Mouse (Mus musculus) neural tube, embryonic 12.5 days (tissue): ENCODE results near the gene Mad2l1bp. TPM values are rescaled to one million over a fixed set of nuclear protein-coding genes. Genes with fewer than 3 reads are reported as not detected.

Experiments used
- ATAC-seq: fragments of 200-750 bp; cut with Nextera tagmentation; 2 replicates; pipeline ENCODE4 v1.8.0; 2017; ENCODE audit warnings: low read depth, mild to moderate bottlenecking, moderate TSS enrichment, moderate library complexity; ENCODE audit not compliant: low FRiP score
- H3K27ac ChIP-seq: fragments of 300-500 bp; sonication (generic); 2 replicates; pipeline ENCODE4 v1.5.1; 2016
- H3K27me3 ChIP-seq: fragments of 300-500 bp; sonication (generic); replicated peaks from 2 replicates; pipeline ENCODE4 v1.6.1; 2016; ENCODE audit warnings: mild to moderate bottlenecking
- H3K36me3 ChIP-seq: fragments of 300-500 bp; sonication (generic); 2 replicates; pipeline ENCODE4 v1.6.1; 2016; ENCODE audit warnings: mild to moderate bottlenecking
- H3K4me1 ChIP-seq: fragments of 300-500 bp; sonication (generic); 2 replicates; pipeline ENCODE4 v1.6.1; 2016
- H3K4me2 ChIP-seq: fragments of 300-500 bp; sonication (generic); replicated peaks from 2 replicates; pipeline ENCODE4 v1.6.1; 2016; ENCODE audit warnings: mild to moderate bottlenecking
- H3K4me3 ChIP-seq: fragments of 300-500 bp; sonication (generic); 2 replicates; pipeline ENCODE4 v1.5.1; 2016
- H3K9ac ChIP-seq: fragments of 300-500 bp; sonication (generic); 2 replicates; pipeline ENCODE4 v1.6.1; 2016; ENCODE audit warnings: mild to moderate bottlenecking
- H3K9me3 ChIP-seq: fragments of 300-500 bp; sonication (generic); 2 replicates; pipeline ENCODE4 v1.6.1; 2016; ENCODE audit warnings: mild to moderate bottlenecking
- WGBS: fragments of 180-500 bp; shearing (Covaris S2); methylation state at CpG from one replicate; pipeline ENCODE4 v1.1.7; 2016; 5-methylcytosine and 5-hydroxymethylcytosine counted together
- polyA plus RNA-seq: library from polyadenylated mRNA; unstranded; fragments of >200 nt; fragmentation: Nextera tagmentation; extraction: Ambion mirVana; gene quantifications from 2 replicates; pipeline ENCODE4 v1.2.1, GENCODE M21; 2016

Mad2l1bp gene
- polyA plus RNA-seq, 1 experiment from 2014 or later, result 33.6 TPM

GRCm38 (mm10) chr17:46164791-46165190 is 11.4 kb upstream of the Mad2l1bp start:
- peaks cover 61% of the 10 kb centered on the region for H3K36me3 ChIP-seq
- no peak overlapping the region for H3K4me2 ChIP-seq
- WGBS, result 93% methylated on average over 10 of the region's 10 CpGs
- ATAC-seq, result no peak
- no peak overlapping the region for H3K27ac ChIP-seq
- no peak overlapping the region for H3K4me3 ChIP-seq
- H3K9me3 ChIP-seq, result no peaks in the 10 kb centered on the region
- H3K4me1 ChIP-seq, result peaks cover 23% of the 10 kb centered on the region
- no peaks in the 10 kb centered on the region for H3K27me3 ChIP-seq
- no peak overlapping the region for H3K9ac ChIP-seq

- H3K27ac ChIP-seq, result no peak overlapping the region
- peaks cover 56% of the 10 kb centered on the region for H3K36me3 ChIP-seq
- no peak for ATAC-seq
- H3K9ac ChIP-seq, result no peak overlapping the region
- no peaks in the 10 kb centered on the region for H3K9me3 ChIP-seq
- no peak overlapping the region for H3K4me3 ChIP-seq
- 95% methylated on average over 8 of the region's 8 CpGs for WGBS
- no peak overlapping the region for H3K4me2 ChIP-seq
- H3K27me3 ChIP-seq, result no peaks in the 10 kb centered on the region
- H3K4me1 ChIP-seq, result peaks cover 26% of the 10 kb centered on the region
These were observed 10.9 kb upstream of the Mad2l1bp start for GRCm38 (mm10) chr17:46164301-46164700.

GRCm38 (mm10) chr17:46162951-46163421 is 9.6 kb upstream of the Mad2l1bp start:
- WGBS, result 89% methylated on average over 9 of the region's 9 CpGs
- no peak overlapping the region for H3K27ac ChIP-seq
- peaks cover 43% of the 10 kb centered on the region for H3K36me3 ChIP-seq
- no peaks in the 10 kb centered on the region for H3K27me3 ChIP-seq
- H3K4me2 ChIP-seq, result peak overlapping the region; percentile 74; the same call in 1 of the 2 replicates
- no peak for ATAC-seq
- peaks cover 26% of the 10 kb centered on the region for H3K4me1 ChIP-seq
- no peak overlapping the region for H3K4me3 ChIP-seq
- H3K9ac ChIP-seq, result no peak overlapping the region
- H3K9me3 ChIP-seq, result no peaks in the 10 kb centered on the region

- Histone ChIP-seq H3K4me3 (no peak overlapping the region), H3K9ac (no peak overlapping the region), H3K4me2 (peak overlapping the region; percentile 74; the same call in 1 of the 2 replicates), H3K9me3 (no peaks in the 10 kb centered on the region), H3K4me1 (peaks cover 26% of the 10 kb centered on the region), H3K27me3 (no peaks in the 10 kb centered on the region), H3K27ac (no peak overlapping the region), H3K36me3 (peaks cover 39% of the 10 kb centered on the region)
- WGBS, result 92% methylated on average over 7 of the region's 7 CpGs
- ATAC-seq, result no peak
These were observed 9.2 kb upstream of the Mad2l1bp start for GRCm38 (mm10) chr17:46162551-46162950.

- peak overlapping the region; percentile 81 for H3K9ac ChIP-seq
- peaks cover 26% of the 10 kb centered on the region for H3K4me1 ChIP-seq
- no peak for ATAC-seq
- peak overlapping the region; percentile 74 for H3K4me2 ChIP-seq
- 52% methylated on average over 9 of the region's 9 CpGs for WGBS
- H3K4me3 ChIP-seq, result peak overlapping the region; percentile 82
- peaks cover 30% of the 10 kb centered on the region for H3K36me3 ChIP-seq
- H3K27me3 ChIP-seq, result no peaks in the 10 kb centered on the region
- H3K27ac ChIP-seq, result no peak overlapping the region
- no peaks in the 10 kb centered on the region for H3K9me3 ChIP-seq
These were observed 8.4 kb upstream of the Mad2l1bp start for GRCm38 (mm10) chr17:46161710-46162109.

- Histone ChIP-seq H3K9me3 (no peaks in the 10 kb centered on the region), H3K9ac (peak overlapping the region; percentile 81), H3K4me1 (peaks cover 26% of the 10 kb centered on the region), H3K36me3 (peaks cover 25% of the 10 kb centered on the region), H3K27ac (peak overlapping the region; percentile 34; the same call in 1 of the 2 replicates), H3K27me3 (no peaks in the 10 kb centered on the region), H3K4me2 (peak overlapping the region; percentile 74), H3K4me3 (peak overlapping the region; percentile 82)
- under 1% methylated on average over 19 of the region's 19 CpGs for WGBS
- ATAC-seq, result peak; percentile 34
These were observed 7.8 kb upstream of the Mad2l1bp start for GRCm38 (mm10) chr17:46161179-46161578.

- peak within 1 kb of the TSS; percentile 82 for H3K4me3 ChIP-seq
- H3K27me3 ChIP-seq, result no peaks in the 10 kb centered on the region
- peaks cover 20% of the 10 kb centered on the region for H3K36me3 ChIP-seq
- peak within 1 kb of the TSS; percentile 74 for H3K4me2 ChIP-seq
- under 1% methylated on average over 23 of the region's 23 CpGs for WGBS
- peak; percentile 98 for ATAC-seq
- peaks cover 26% of the 10 kb centered on the region for H3K4me1 ChIP-seq
- H3K9me3 ChIP-seq, result no peaks in the 10 kb centered on the region
- peak within 1 kb of the TSS; percentile 81 for H3K9ac ChIP-seq
- H3K27ac ChIP-seq, result peak within 1 kb of the TSS; percentile 34; the same call in 1 of the 2 replicates
These were observed 7.3 kb upstream of the Mad2l1bp start, which contains the start of gene Gtpbp2 for GRCm38 (mm10) chr17:46160686-46161085. Gtpbp2 (plus strand) TSS chr17:46161032.

- under 1% methylated on average over 16 of the region's 16 CpGs for WGBS
- H3K4me2 ChIP-seq, result peak overlapping the region; percentile 74
- peak overlapping the region; percentile 10; the same call in 1 of the 2 replicates for H3K27ac ChIP-seq
These were observed 6.8 kb upstream of the Mad2l1bp start for GRCm38 (mm10) chr17:46160090-46160662.

GRCm38 (mm10) chr17:46159236-46159635 is 5.9 kb upstream of the Mad2l1bp start:
- Histone ChIP-seq H3K36me3 (peaks cover 7% of the 10 kb centered on the region; the same call in 1 of the 2 replicates), H3K27ac (no peak overlapping the region), H3K9ac (no peak overlapping the region), H3K4me1 (peaks cover 26% of the 10 kb centered on the region), H3K9me3 (no peaks in the 10 kb centered on the region), H3K4me3 (no peak overlapping the region), H3K27me3 (no peaks in the 10 kb centered on the region), H3K4me2 (no peak overlapping the region; the same call in 1 of the 2 replicates)
- 61% methylated on average over 2 of the region's 2 CpGs for WGBS
- ATAC-seq, result no peak

More at GRCm38 (mm10) chr17:46160090-46160662, 6.8 kb upstream of the Mad2l1bp start:
- Histone ChIP-seq H3K9me3 (no peaks in the 10 kb centered on the region), H3K4me1 (peaks cover 26% of the 10 kb centered on the region), H3K4me3 (peak overlapping the region; percentile 82), H3K9ac (peak overlapping the region; percentile 42; the same call in 1 of the 2 replicates), H3K36me3 (peaks cover 15% of the 10 kb centered on the region), H3K27me3 (no peaks in the 10 kb centered on the region)
- peak; percentile 79 for ATAC-seq

GRCm38 (mm10) chr17:46157131-46157530 is 3.8 kb upstream of the Mad2l1bp start:
- Histone ChIP-seq H3K27ac (no peak overlapping the region), H3K4me1 (peaks cover 26% of the 10 kb centered on the region), H3K9me3 (no peaks in the 10 kb centered on the region), H3K4me2 (no peak overlapping the region), H3K9ac (no peak overlapping the region), H3K4me3 (no peak overlapping the region), H3K36me3 (no peaks in the 10 kb centered on the region), H3K27me3 (no peaks in the 10 kb centered on the region)
- WGBS, result 86% methylated on average over 8 of the region's 8 CpGs
- ATAC-seq, result no peak

- peaks cover 22% of the 10 kb centered on the region for H3K4me1 ChIP-seq
- no peak overlapping the region for H3K9ac ChIP-seq
- H3K9me3 ChIP-seq, result no peaks in the 10 kb centered on the region
- no peak overlapping the region for H3K27ac ChIP-seq
- 91% methylated on average over 5 of the region's 5 CpGs for WGBS
- no peak overlapping the region for H3K4me2 ChIP-seq
- H3K36me3 ChIP-seq, result peaks cover under 1% of the 10 kb centered on the region; the same call in 1 of the 2 replicates
- H3K27me3 ChIP-seq, result no peaks in the 10 kb centered on the region
- no peak for ATAC-seq
- no peak overlapping the region for H3K4me3 ChIP-seq
These were observed 3.3 kb upstream of the Mad2l1bp start for GRCm38 (mm10) chr17:46156680-46157079.

GRCm38 (mm10) chr17:46154336-46154735 is 983 bp upstream of the Mad2l1bp start:
- no peaks in the 10 kb centered on the region for H3K9me3 ChIP-seq
- no peak for ATAC-seq
- H3K4me3 ChIP-seq, result no peak overlapping the region
- H3K4me2 ChIP-seq, result no peak overlapping the region
- WGBS, result 97% methylated on average over 3 of the region's 3 CpGs
- H3K36me3 ChIP-seq, result peaks cover 8% of the 10 kb centered on the region; the same call in 1 of the 2 replicates
- no peak overlapping the region for H3K27ac ChIP-seq
- peaks cover 12% of the 10 kb centered on the region for H3K4me1 ChIP-seq
- H3K9ac ChIP-seq, result no peak overlapping the region
- H3K27me3 ChIP-seq, result no peaks in the 10 kb centered on the region
